Mouse (Mus musculus) lung, postnatal 0 days (tissue): Measurements from ENCODE around the gene Rbm42. TPM values are rescaled to one million over a fixed set of nuclear protein-coding genes. Genes with fewer than 3 reads are reported as not detected.
A peak's percentile ranks its signal among the peaks of the same experiment; 100 is the strongest.

ENCODE experiments used
- ATAC-seq: fragments of 200-750 bp; cut with Nextera tagmentation; 2 replicates; pipeline ENCODE4 v1.8.0; 2017; ENCODE audit warnings: moderate library complexity
- DNase-seq: peaks from one replicate; pipeline ENCODE4 v3.0.0-alpha.2; 2016; ENCODE audit warnings: low spot score
- H3K27ac ChIP-seq: fragments of 300-500 bp; sonication (generic); 2 replicates; pipeline ENCODE4 v1.5.1; 2014; ENCODE audit warnings: antibody characterized with exemption, mild to moderate bottlenecking, low read length, mixed read lengths
- H3K27me3 ChIP-seq: fragments of 300-500 bp; sonication (generic); replicated peaks from 2 replicates; pipeline ENCODE4 v1.6.1; 2014; ENCODE audit warnings: low read length, mixed read lengths; ENCODE audit not compliant: insufficient read depth
- H3K36me3 ChIP-seq: fragments of 300-500 bp; sonication (generic); 2 replicates; pipeline ENCODE4 v1.6.1; 2014; ENCODE audit warnings: low read length, mixed read lengths; ENCODE audit not compliant: insufficient read depth
- H3K4me1 ChIP-seq: fragments of 300-500 bp; sonication (generic); 2 replicates; pipeline ENCODE4 v1.6.1; 2014; ENCODE audit warnings: antibody characterized with exemption, low read depth, low read length, mixed read lengths; ENCODE audit not compliant: insufficient read depth
- H3K4me2 ChIP-seq: fragments of 300-500 bp; sonication (generic); replicated peaks from 2 replicates; pipeline ENCODE4 v1.6.1; 2014; ENCODE audit warnings: low read depth, mild to moderate bottlenecking, low read length, moderate library complexity, mixed read lengths
- H3K4me3 ChIP-seq: fragments of 300-500 bp; sonication (generic); 2 replicates; pipeline ENCODE4 v1.5.1; 2014; ENCODE audit warnings: low read depth, low read length
- H3K9ac ChIP-seq: fragments of 300-500 bp; sonication (generic); replicated peaks from 2 replicates; pipeline ENCODE4 v1.6.1; 2014; ENCODE audit warnings: low read depth, mild to moderate bottlenecking
- H3K9me3 ChIP-seq: fragments of 300-500 bp; sonication (generic); 2 replicates; pipeline ENCODE4 v1.6.1; 2016; ENCODE audit warnings: low read length, mixed read lengths
- CTCF ChIP-seq: IDR thresholded peaks from 2 replicates; pipeline ENCODE4 v1.5.1; 2016; ENCODE audit warnings: antibody characterized with exemption, mild to moderate bottlenecking
- EP300 ChIP-seq: IDR thresholded peaks from 2 replicates; pipeline ENCODE4 v1.6.1; 2016; ENCODE audit warnings: antibody characterized with exemption, mild to moderate bottlenecking, control low read depth
- WGBS: fragments of 180-500 bp; shearing (Covaris S2); extraction: QIAGEN DNeasy Blood & Tissue Kit; methylation state at CpG from one replicate; pipeline ENCODE4 v1.1.7; 2014; 5-methylcytosine and 5-hydroxymethylcytosine counted together
- polyA plus RNA-seq: library from polyadenylated mRNA; unstranded; fragments of >200 nt; fragmentation: Nextera tagmentation; extraction: Ambion mirVana; gene quantifications from 2 replicates; pipeline ENCODE4 v1.2.1, GENCODE M21; 2015

Gene Rbm42
- polyA plus RNA-seq, 1 experiment from 2014 or later = 107 TPM

- DNase-seq (peak; percentile 96), ATAC-seq (peak; percentile 76)
- no peaks in the 10 kb centered on the region for H3K36me3 ChIP-seq
- WGBS = 27% methylated on average over 3 of the region's 3 CpGs
- TF ChIP-seq CTCF = no peak
- TF ChIP-seq EP300 = peak; percentile 99
- H3K4me1 ChIP-seq = no peaks in the 10 kb centered on the region; the same call in 1 of the 2 replicates
- no peaks in the 10 kb centered on the region for H3K9me3 ChIP-seq
- H3K4me2 ChIP-seq = no peak overlapping the region
- no peak overlapping the region for H3K4me3 ChIP-seq
- H3K27me3 ChIP-seq = no peaks in the 10 kb centered on the region
- peak overlapping the region; percentile 91 for H3K27ac ChIP-seq
- H3K9ac ChIP-seq = no peak overlapping the region
Measured at GRCm38 (mm10) chr7:30602583-30602982, 47.5 kb downstream of the Rbm42 start.

GRCm38 (mm10) chr7:30600651-30601050 lies 49.5 kb downstream of the Rbm42 start:
- ATAC-seq (peak; percentile 72), DNase-seq (peak; percentile 88)
- H3K9ac ChIP-seq = no peak overlapping the region
- 51% methylated on average over 7 of the region's 7 CpGs for WGBS
- H3K27me3 ChIP-seq = no peaks in the 10 kb centered on the region
- H3K9me3 ChIP-seq = no peaks in the 10 kb centered on the region
- peak overlapping the region; percentile 91 for H3K27ac ChIP-seq
- H3K4me3 ChIP-seq = no peak overlapping the region
- H3K4me1 ChIP-seq = peaks cover 2% of the 10 kb centered on the region; the same call in 1 of the 2 replicates
- no peaks in the 10 kb centered on the region for H3K36me3 ChIP-seq
- TF ChIP-seq CTCF (no peak), EP300 (peak; percentile 72)
- H3K4me2 ChIP-seq = no peak overlapping the region

GRCm38 (mm10) chr7:30599933-30600353 lies 50.2 kb downstream of the Rbm42 start:
- H3K4me3 ChIP-seq = no peak overlapping the region
- 2% methylated on average over 16 of the region's 16 CpGs for WGBS
- TF ChIP-seq CTCF (no peak), EP300 (peak; percentile 92)

GRCm38 (mm10) chr7:30598786-30599185 lies 51.3 kb downstream of the Rbm42 start, which contains the start of gene Zbtb32:
Zbtb32 (minus strand) TSS chr7:30598909.
- H3K4me3 ChIP-seq = no peak within 1 kb of the TSS
- no peak within 1 kb of the TSS for H3K9ac ChIP-seq
- H3K4me2 ChIP-seq = no peak within 1 kb of the TSS
- peaks cover 2% of the 10 kb centered on the region; the same call in 1 of the 2 replicates for H3K4me1 ChIP-seq
- ATAC-seq (no peak), DNase-seq (no peak)
- 84% methylated on average over 12 of the region's 12 CpGs for WGBS
- H3K27me3 ChIP-seq = no peaks in the 10 kb centered on the region
- peak within 1 kb of the TSS; percentile 88 for H3K27ac ChIP-seq
- TF ChIP-seq CTCF = no peak
- no peak for TF ChIP-seq EP300
- H3K36me3 ChIP-seq = no peaks in the 10 kb centered on the region
- H3K9me3 ChIP-seq = no peaks in the 10 kb centered on the region

More at GRCm38 (mm10) chr7:30599933-30600353, 50.2 kb downstream of the Rbm42 start:
- H3K9ac ChIP-seq = no peak overlapping the region
- no peaks in the 10 kb centered on the region for H3K36me3 ChIP-seq
- no peak overlapping the region for H3K4me2 ChIP-seq
- H3K4me1 ChIP-seq = peaks cover 2% of the 10 kb centered on the region; the same call in 1 of the 2 replicates
- no peaks in the 10 kb centered on the region for H3K27me3 ChIP-seq
- ATAC-seq (peak; percentile 87), DNase-seq (peak; percentile 96)
- H3K27ac ChIP-seq = peak overlapping the region; percentile 91
- no peaks in the 10 kb centered on the region for H3K9me3 ChIP-seq

- WGBS = 45% methylated on average over 5 of the region's 5 CpGs
- peak; percentile 27; the same call in 1 of the 2 replicates for TF ChIP-seq EP300
- TF ChIP-seq CTCF = no peak
- DNase-seq (peak; percentile 75), ATAC-seq (no peak)
- H3K27me3 ChIP-seq = no peaks in the 10 kb centered on the region
- H3K9ac ChIP-seq = no peak overlapping the region
- peak overlapping the region; percentile 65; the same call in 1 of the 2 replicates for H3K27ac ChIP-seq
- H3K36me3 ChIP-seq = no peaks in the 10 kb centered on the region
- no peak overlapping the region for H3K4me3 ChIP-seq
- H3K9me3 ChIP-seq = no peaks in the 10 kb centered on the region
- H3K4me1 ChIP-seq = peaks cover 2% of the 10 kb centered on the region; the same call in 1 of the 2 replicates
- no peak overlapping the region for H3K4me2 ChIP-seq
Measured at GRCm38 (mm10) chr7:30596811-30597210, 53.3 kb downstream of the Rbm42 start.

GRCm38 (mm10) chr7:30596093-30596492 lies 54.0 kb downstream of the Rbm42 start:
- TF ChIP-seq CTCF = no peak
- no peak for TF ChIP-seq EP300
- H3K4me1 ChIP-seq = peaks cover 2% of the 10 kb centered on the region; the same call in 1 of the 2 replicates
- no peaks in the 10 kb centered on the region for H3K9me3 ChIP-seq
- ATAC-seq = no peak
- no peak for DNase-seq
- no peaks in the 10 kb centered on the region for H3K27me3 ChIP-seq
- no peak overlapping the region for H3K4me2 ChIP-seq
- H3K27ac ChIP-seq = peak overlapping the region; percentile 65
- H3K36me3 ChIP-seq = no peaks in the 10 kb centered on the region
- no peak overlapping the region for H3K9ac ChIP-seq
- WGBS = 46% methylated on average over 5 of the region's 5 CpGs
- H3K4me3 ChIP-seq = no peak overlapping the region
